Mouse (Mus musculus): ENCODE measurements around the gene Kmt2b. TPM values are rescaled to one million over a fixed set of nuclear protein-coding genes. Genes with fewer than 3 reads are reported as not detected.

The Kmt2b gene
- total RNA-seq (2012; rRNA removed): 17.2 and 18.3 TPM in 2 replicates
- 4.8 and 8.4 TPM in 2 replicates for total RNA-seq (2014; rRNA removed)
- 31.0 and 32.8 TPM in 2 replicates for polyA plus RNA-seq (2012; ENCODE audit: insufficient read length, low read depth)

DNA sequence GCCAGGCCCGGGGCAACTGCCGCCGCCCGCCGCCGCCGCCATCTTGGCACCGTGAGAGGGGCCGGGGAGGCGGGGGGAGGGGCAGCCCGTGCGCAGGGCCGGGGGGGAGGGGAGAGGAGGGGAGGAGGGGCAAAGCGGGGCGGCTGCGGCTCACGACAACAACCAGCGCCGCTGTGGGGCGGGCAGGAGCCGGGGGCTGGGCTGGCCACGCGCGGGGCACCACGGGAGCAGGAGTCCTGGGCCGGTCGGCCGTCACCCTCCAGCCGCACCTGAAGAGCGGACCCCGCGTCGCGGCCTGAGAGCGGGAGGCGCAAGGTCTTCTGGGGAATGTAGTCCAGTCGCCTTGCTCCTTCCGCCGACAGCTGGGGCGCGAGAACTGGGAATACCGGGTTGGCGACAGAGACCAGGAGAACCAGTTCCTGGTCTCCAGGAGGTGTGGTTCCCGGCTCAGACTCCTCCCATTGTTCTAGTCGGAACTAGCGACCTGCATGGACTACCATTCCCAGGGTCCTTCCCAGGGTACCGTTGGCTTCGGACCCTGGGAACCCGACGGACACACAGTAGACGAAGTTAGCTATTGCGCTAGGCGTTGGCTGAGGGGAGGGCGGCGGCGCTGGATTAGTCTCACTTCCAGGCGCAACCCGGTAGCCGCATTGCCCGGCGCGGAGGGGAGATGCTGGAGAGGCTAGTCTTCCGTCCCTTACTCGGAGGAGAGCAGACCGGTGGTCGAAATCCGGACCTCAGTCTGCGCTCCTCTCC, at the start of gene Kmt2b:
Gene Kmt2b (minus strand): TSS at position 51 of the 759 bp plus-strand sequence.
- Histone ChIP-seq H3K27me3 (replicated peaks) (no peaks in the 10 kb centered on the region), H3K9ac (ENCODE audit: insufficient read depth, low read depth) (peak within 1 kb of the TSS; percentile 92), H3K79me2 (replicated peaks; ENCODE audit: control insufficient read depth, extremely low read depth, insufficient read depth, poor library complexity, severe bottlenecking) (peaks cover 58% of the 10 kb centered on the region), H3K4me1 (ENCODE audit: control insufficient read depth in 1 of 2, insufficient read depth in 2 of 2) (peaks cover 7 to 32% of the 10 kb centered on the region in 2 experiments; a peak in 3 of 4 replicates), H3K4me3 (replicated peaks in 1 of 3; ENCODE audit: low read depth in 2 of 3, low read length in 2 of 3, poor library complexity in 1 of 3) (peak within 1 kb of the TSS; percentile 93 to 94 (median 94)), H3K27ac (ENCODE audit: insufficient read depth, low read depth) (peak within 1 kb of the TSS; percentile 100), H3K9me3 (replicated peaks; ENCODE audit: low read length) (no peaks in the 10 kb centered on the region), H3K36me3 (replicated peaks in 1 of 2; ENCODE audit: control insufficient read depth in 1 of 2, insufficient read depth in 1 of 2, low read length in 1 of 2) (peaks cover 32 to 48% of the 10 kb centered on the region in 2 experiments), H3K4me2 (ENCODE audit: insufficient read depth, low read depth, poor library complexity, severe bottlenecking) (peak within 1 kb of the TSS; percentile 93)
- peak; percentile 92 for DNase-seq (ENCODE audit: extremely low read depth)
- TF ChIP-seq ZNF384 (IDR thresholded peaks at IDR 0.05; ENCODE audit: low read depth, low read length): no peak
- TF ChIP-seq ZMIZ1 (IDR thresholded peaks at IDR 0.05; ENCODE audit: low read depth, low read length): peak; percentile 55
- TF ChIP-seq HCFC1 (IDR thresholded peaks at IDR 0.05; ENCODE audit: low read depth, low read length): peak; percentile 93
- TF ChIP-seq UBTF (IDR thresholded peaks at IDR 0.05; ENCODE audit: low read depth, low read length): no peak
- TF ChIP-seq GABPA (IDR thresholded peaks at IDR 0.05; ENCODE audit: insufficient replicate concordance, low read depth, low read length): no peak; the same call in 1 of the 2 replicates
- TF ChIP-seq CTCF (conservative IDR thresholded peaks at IDR 0.05 in 1 of 2, IDR thresholded peaks at IDR 0.05 in 1 of 2; ENCODE audit: low read depth in 2 of 2, low read length in 2 of 2): peak in 1 of 2 experiments; percentile 9; a peak in 1 of 4 replicates
- no peak for TF ChIP-seq TBP (conservative IDR thresholded peaks at IDR 0.05; ENCODE audit: low read depth, low read length)
- peak; percentile 87 for TF ChIP-seq ELF1 (IDR thresholded peaks at IDR 0.05; ENCODE audit: low read depth, low read length)
- TF ChIP-seq MEF2A (IDR thresholded peaks at IDR 0.05; ENCODE audit: borderline replicate concordance, low read depth, low read length): peak; percentile 39; the same call in 1 of the 2 replicates
- no peak for TF ChIP-seq JUN (IDR thresholded peaks at IDR 0.05; ENCODE audit: insufficient read depth, low read depth, low read length)
- peak; percentile 21 for TF ChIP-seq USF1 (IDR thresholded peaks at IDR 0.05; ENCODE audit: low read depth, low read length)
- peak; percentile 87; the same call in 1 of the 2 replicates for TF ChIP-seq KAT2A (IDR thresholded peaks at IDR 0.05; ENCODE audit: insufficient replicate concordance, low read length)
- no peak for TF ChIP-seq RAD21 (IDR thresholded peaks at IDR 0.05; ENCODE audit: low read depth, low read length)
- TF ChIP-seq POLR2AphosphoS2 (IDR thresholded peaks at IDR 0.05; ENCODE audit: low read depth, low read length): peak; percentile 91
- no peak; the same call in 1 of the 2 replicates for TF ChIP-seq ETS1 (conservative IDR thresholded peaks at IDR 0.05; ENCODE audit: low read depth, low read length)
- peak; percentile 74; the same call in 1 of the 2 replicates for TF ChIP-seq IRF4 (IDR thresholded peaks at IDR 0.05; ENCODE audit: low read depth, low read length)
- TF ChIP-seq MXI1 (IDR thresholded peaks at IDR 0.05; ENCODE audit: low read depth, low read length): no peak; the same call in 1 of the 2 replicates
- peak; percentile 41; the same call in 1 of the 2 replicates for TF ChIP-seq BHLHE40 (IDR thresholded peaks at IDR 0.05; ENCODE audit: low read depth, low read length)
- no peak for TF ChIP-seq ZKSCAN1 (IDR thresholded peaks at IDR 0.05; ENCODE audit: borderline replicate concordance, low read depth, low read length)
- TF ChIP-seq MAFK (IDR thresholded peaks at IDR 0.05; ENCODE audit: insufficient replicate concordance, low read length): no peak
- no peak for TF ChIP-seq USF2 (conservative IDR thresholded peaks at IDR 0.05; ENCODE audit: low read depth, low read length)
- TF ChIP-seq POLR2A (IDR thresholded peaks at IDR 0.05; ENCODE audit: low read depth, low read length): peak; percentile 55
- no peak for TF ChIP-seq E2F4 (IDR thresholded peaks at IDR 0.05; ENCODE audit: insufficient replicate concordance, low read depth, low read length)
- no peak for TF ChIP-seq RCOR1 (conservative IDR thresholded peaks at IDR 0.05; ENCODE audit: low read depth, low read length)
- peak; percentile 74 for TF ChIP-seq TCF12 (IDR thresholded peaks at IDR 0.05; ENCODE audit: low read depth, low read length)
- TF ChIP-seq MAX (IDR thresholded peaks at IDR 0.05; ENCODE audit: low read length): no peak
- TF ChIP-seq EP300 (IDR thresholded peaks at IDR 0.05; ENCODE audit: low read length): no peak
- peak; percentile 94 for TF ChIP-seq CHD2 (IDR thresholded peaks at IDR 0.05; ENCODE audit: low read length)
- no peak; the same call in 1 of the 2 replicates for TF ChIP-seq NELFE (IDR thresholded peaks at IDR 0.05; ENCODE audit: low read depth, low read length)
- no peak for TF ChIP-seq MYC (IDR thresholded peaks at IDR 0.05; ENCODE audit: low read depth, low read length)
- TF ChIP-seq SIN3A (IDR thresholded peaks at IDR 0.05; ENCODE audit: low read length): peak; percentile 62
- TF ChIP-seq SMC3 (IDR thresholded peaks at IDR 0.05; ENCODE audit: low read depth, low read length): no peak
- no peak for TF ChIP-seq ZC3H11A (IDR thresholded peaks at IDR 0.05; ENCODE audit: low read depth, low read length)
- no peak for TF ChIP-seq CHD1 (IDR thresholded peaks at IDR 0.05; ENCODE audit: low read depth, low read length)
- TF ChIP-seq MAZ (IDR thresholded peaks at IDR 0.05; ENCODE audit: low read depth, low read length): peak; percentile 95
- TF ChIP-seq JUND (conservative IDR thresholded peaks at IDR 0.05; ENCODE audit: low read depth, low read length): no peak
- TF ChIP-seq PAX5 (IDR thresholded peaks at IDR 0.05; ENCODE audit: low read length): no peak
- peak; percentile 60 for TF ChIP-seq NRF1 (IDR thresholded peaks at IDR 0.05; ENCODE audit: low read depth, low read length)
- in situ Hi-C loops (cut with MboI; ENCODE audit: low pct_ligation_motif_present, low pct_unique_long_range_greater_than_20kb, low sequenced_read_pairs) (no loop called here), dilution Hi-C loops (cut with MboI; ENCODE audit: extremely low pct_ligation_motif_present, extremely low pct_unique_long_range_greater_than_20kb, low sequenced_read_pairs) (no loop called here)
